Mouse (Mus musculus) c-Kit-positive CD71-positive TER-119-negative erythroid progenitor cells, embryonic 14.5 days (primary cell): ENCODE data around the gene Rpl31.

Experiments used
- DNase-seq: peaks from one replicate; pipeline ENCODE4 v3.0.0-alpha.2; 2013; ENCODE audit warnings: low read depth

Rpl31 gene

GRCm38 (mm10) chr1:39367601-39368266 lies at the start of gene Rpl31:
Gene Rpl31, plus strand, starts transcription at chr1:39367842.
- DNase-seq, result peak; percentile 84

GRCm38 (mm10) chr1:39317935-39318334 lies 49.7 kb upstream of the Rpl31 start:
- DNase-seq, result no peak

GRCm38 (mm10) chr1:39318870-39319269 lies 48.8 kb upstream of the Rpl31 start:
- no peak for DNase-seq

- DNase-seq, result no peak
Observed at GRCm38 (mm10) chr1:39321954-39322353, 45.7 kb upstream of the Rpl31 start.

GRCm38 (mm10) chr1:39325228-39325627 lies 42.4 kb upstream of the Rpl31 start:
- DNase-seq, result no peak

GRCm38 (mm10) chr1:39327546-39327945 lies 40.1 kb upstream of the Rpl31 start:
- DNase-seq, result no peak

- no peak for DNase-seq
Observed at GRCm38 (mm10) chr1:39330857-39331594, 36.6 kb upstream of the Rpl31 start.

GRCm38 (mm10) chr1:39332456-39332855 lies 35.2 kb upstream of the Rpl31 start:
- no peak for DNase-seq

- no peak for DNase-seq
Observed at GRCm38 (mm10) chr1:39335561-39336196, 32.0 kb upstream of the Rpl31 start.

GRCm38 (mm10) chr1:39336788-39337187 lies 30.9 kb upstream of the Rpl31 start:
- DNase-seq, result no peak

GRCm38 (mm10) chr1:39338831-39339230 lies 28.8 kb upstream of the Rpl31 start:
- no peak for DNase-seq

- DNase-seq, result no peak
Observed at GRCm38 (mm10) chr1:39339455-39339854, 28.2 kb upstream of the Rpl31 start.

GRCm38 (mm10) chr1:39340156-39340555 lies 27.5 kb upstream of the Rpl31 start:
- no peak for DNase-seq

- peak; percentile 27 for DNase-seq
Observed at GRCm38 (mm10) chr1:39340647-39341046, 27.0 kb upstream of the Rpl31 start.

GRCm38 (mm10) chr1:39341807-39342206 lies 25.8 kb upstream of the Rpl31 start:
- no peak for DNase-seq

GRCm38 (mm10) chr1:39343242-39343641 lies 24.4 kb upstream of the Rpl31 start:
- no peak for DNase-seq

GRCm38 (mm10) chr1:39344981-39345600 lies 22.6 kb upstream of the Rpl31 start:
- no peak for DNase-seq

GRCm38 (mm10) chr1:39349001-39349400 lies 18.6 kb upstream of the Rpl31 start:
- DNase-seq, result no peak

GRCm38 (mm10) chr1:39349427-39349826 lies 18.2 kb upstream of the Rpl31 start:
- no peak for DNase-seq

GRCm38 (mm10) chr1:39361754-39362514 lies 5.7 kb upstream of the Rpl31 start:
- DNase-seq, result no peak

GRCm38 (mm10) chr1:39362515-39362893 lies 5.1 kb upstream of the Rpl31 start:
- no peak for DNase-seq

- no peak for DNase-seq
Observed at GRCm38 (mm10) chr1:39365562-39365961, 2.1 kb upstream of the Rpl31 start.
